8 mouse cellular contexts compared by ENCODE assay signal in the genomic region with DNA sequence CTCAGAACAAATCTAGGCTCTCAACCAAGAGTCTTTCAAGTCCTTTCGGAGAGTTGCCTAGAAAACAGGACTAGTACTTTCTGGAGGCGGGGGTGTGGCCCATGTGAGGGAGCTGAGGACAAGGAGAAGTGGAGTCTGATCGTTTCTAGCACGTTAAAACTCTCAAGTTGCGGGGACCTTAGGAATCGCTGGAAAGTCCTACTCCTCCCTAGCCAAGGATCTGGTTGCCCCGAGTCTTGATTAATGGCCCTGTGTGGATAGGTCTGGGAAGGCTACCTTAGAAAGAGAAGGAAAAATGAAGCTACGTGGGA. TPM values are rescaled to one million over a fixed set of nuclear protein-coding genes. Genes with fewer than 3 reads are reported as not detected.
DNase-seq lines count a peak whose midpoint lies in the region; ATAC-seq and TF ChIP-seq lines count a peak whose summit lies in the region.

No protein-coding gene starts in this region.

- H3K4me2 ChIP-seq in hindbrain, embryonic 12.5 days (replicated peaks) = no peak overlapping the region
- H3K4me2 ChIP-seq in hindbrain, embryonic 11.5 days (replicated peaks; ENCODE audit: low read depth, low read length) = no peak overlapping the region
- H3K4me2 ChIP-seq in intestine, postnatal 0 days (replicated peaks; ENCODE audit: low read depth) = peak overlapping the region; percentile 82
- peak overlapping the region; percentile 87 for H3K4me2 ChIP-seq in lung, postnatal 0 days (replicated peaks; ENCODE audit: low read depth, low read length)

- no peak for DNase-seq in hindbrain, embryonic 11.5 days (ENCODE audit: low spot score)
- no peak for DNase-seq in embryonic facial prominence, embryonic 10.5 days (ENCODE audit: low spot score)
- DNase-seq in lung, postnatal 0 days (ENCODE audit: low spot score) = peak; percentile 90
- DNase-seq in cerebellum, adult 2 months = no peak
- DNase-seq in frontal cortex, postnatal 10 days (ENCODE audit: low spot score in 2 of 2) = no peak
- no peak for DNase-seq in embryo, embryonic 10.5 days (ENCODE audit: low spot score)

- H3K4me3 ChIP-seq in hindbrain, embryonic 12.5 days = peak overlapping the region; percentile 29; the same call in 1 of the 2 replicates
- H3K4me3 ChIP-seq in hindbrain, embryonic 11.5 days (ENCODE audit: low read depth, low read length) = no peak overlapping the region
- H3K4me3 ChIP-seq in embryonic facial prominence, embryonic 10.5 days = peak overlapping the region; percentile 60; the same call in 1 of the 2 replicates
- H3K4me3 ChIP-seq in intestine, postnatal 0 days (ENCODE audit: low read depth, low read length) = peak overlapping the region; percentile 58
- H3K4me3 ChIP-seq in lung, postnatal 0 days (ENCODE audit: low read depth, low read length) = peak overlapping the region; percentile 51
- no peak overlapping the region for H3K4me3 ChIP-seq in cerebellum, adult 2 months (replicated peaks; ENCODE audit: insufficient read depth, low read depth, low read length)

- H3K36me3 ChIP-seq in hindbrain, embryonic 12.5 days = no peaks in the 10 kb centered on the region
- H3K36me3 ChIP-seq in hindbrain, embryonic 11.5 days (ENCODE audit: control insufficient read depth, insufficient read depth, low read length) = no peaks in the 10 kb centered on the region
- no peaks in the 10 kb centered on the region for H3K36me3 ChIP-seq in embryonic facial prominence, embryonic 10.5 days (replicated peaks)
- H3K36me3 ChIP-seq in intestine, postnatal 0 days (ENCODE audit: control insufficient read depth, insufficient read depth) = no peaks in the 10 kb centered on the region
- H3K36me3 ChIP-seq in lung, postnatal 0 days (ENCODE audit: insufficient read depth, low read length) = no peaks in the 10 kb centered on the region

- H3K9ac ChIP-seq in hindbrain, embryonic 12.5 days = no peak overlapping the region
- H3K9ac ChIP-seq in hindbrain, embryonic 11.5 days (ENCODE audit: low read depth, low read length) = no peak overlapping the region
- H3K9ac ChIP-seq in intestine, postnatal 0 days (ENCODE audit: low read depth, low read length) = no peak overlapping the region
- peak overlapping the region; percentile 19; the same call in 1 of the 2 replicates for H3K9ac ChIP-seq in lung, postnatal 0 days (replicated peaks; ENCODE audit: low read depth)

- peaks cover 45% of the 10 kb centered on the region for H3K4me1 ChIP-seq in hindbrain, embryonic 12.5 days
- H3K4me1 ChIP-seq in hindbrain, embryonic 11.5 days (replicated peaks; ENCODE audit: control insufficient read depth, insufficient read depth, low read length) = peaks cover 21% of the 10 kb centered on the region
- H3K4me1 ChIP-seq in embryonic facial prominence, embryonic 10.5 days = peaks cover 65% of the 10 kb centered on the region
- H3K4me1 ChIP-seq in intestine, postnatal 0 days (replicated peaks; ENCODE audit: control insufficient read depth, insufficient read depth, low read length) = peaks cover 8% of the 10 kb centered on the region; the same call in 1 of the 2 replicates
- H3K4me1 ChIP-seq in lung, postnatal 0 days (ENCODE audit: insufficient read depth, low read depth, low read length) = peaks cover 14% of the 10 kb centered on the region
- H3K4me1 ChIP-seq in cerebellum, adult 2 months (ENCODE audit: control insufficient read depth, insufficient read depth, low read length) = peaks cover 9% of the 10 kb centered on the region

- TF ChIP-seq EP300 in lung, postnatal 0 days (IDR thresholded peaks at IDR 0.05) = no peak

- no peak for ATAC-seq in hindbrain, embryonic 12.5 days (ENCODE audit: low FRiP score)
- ATAC-seq in hindbrain, embryonic 11.5 days (ENCODE audit: low FRiP score) = no peak
- no peak for ATAC-seq in intestine, postnatal 0 days
- no peak for ATAC-seq in lung, postnatal 0 days

- no peaks in the 10 kb centered on the region for H3K9me3 ChIP-seq in hindbrain, embryonic 12.5 days (replicated peaks)
- no peaks in the 10 kb centered on the region for H3K9me3 ChIP-seq in hindbrain, embryonic 11.5 days (ENCODE audit: control insufficient read depth, low read length)
- 0 out of 2 replicates have a peak, but pooled peaks cover 2% of the 10 kb centered on the region for H3K9me3 ChIP-seq in embryonic facial prominence, embryonic 10.5 days
- no peaks in the 10 kb centered on the region for H3K9me3 ChIP-seq in intestine, postnatal 0 days (ENCODE audit: control insufficient read depth)
- no peaks in the 10 kb centered on the region for H3K9me3 ChIP-seq in lung, postnatal 0 days (ENCODE audit: low read length)

- no peak for TF ChIP-seq CTCF in intestine, postnatal 0 days (IDR thresholded peaks at IDR 0.05; ENCODE audit: low read depth)
- no peak for TF ChIP-seq CTCF in lung, postnatal 0 days (IDR thresholded peaks at IDR 0.05)
- no peak for TF ChIP-seq CTCF in cerebellum, adult 2 months (IDR thresholded peaks at IDR 0.05; ENCODE audit: borderline replicate concordance, insufficient read depth, low read depth, low read length)

- H3K27ac ChIP-seq in hindbrain, embryonic 12.5 days = no peak overlapping the region
- H3K27ac ChIP-seq in hindbrain, embryonic 11.5 days (ENCODE audit: low read depth, low read length) = no peak overlapping the region
- H3K27ac ChIP-seq in embryonic facial prominence, embryonic 10.5 days (replicated peaks) = no peak overlapping the region
- peak overlapping the region; percentile 61 for H3K27ac ChIP-seq in intestine, postnatal 0 days (ENCODE audit: low read depth, low read length)
- peak overlapping the region; percentile 93 for H3K27ac ChIP-seq in lung, postnatal 0 days (ENCODE audit: low read length)
- no peak overlapping the region for H3K27ac ChIP-seq in cerebellum, adult 2 months (ENCODE audit: insufficient read depth, low read length)

- TF ChIP-seq POLR2A in cerebellum, adult 2 months (IDR thresholded peaks at IDR 0.05; ENCODE audit: borderline replicate concordance, insufficient read depth, low read length) = no peak

- peaks cover 97% of the 10 kb centered on the region for H3K27me3 ChIP-seq in hindbrain, embryonic 12.5 days
- H3K27me3 ChIP-seq in hindbrain, embryonic 11.5 days (ENCODE audit: control insufficient read depth, insufficient read depth, low read length) = peaks cover 97% of the 10 kb centered on the region
- H3K27me3 ChIP-seq in embryonic facial prominence, embryonic 10.5 days (replicated peaks; ENCODE audit: low read depth, poor library complexity, severe bottlenecking) = peaks cover 99% of the 10 kb centered on the region
- peaks cover 72% of the 10 kb centered on the region for H3K27me3 ChIP-seq in intestine, postnatal 0 days (replicated peaks; ENCODE audit: control insufficient read depth, insufficient read depth, low read length)
- peaks cover 5% of the 10 kb centered on the region for H3K27me3 ChIP-seq in lung, postnatal 0 days (replicated peaks; ENCODE audit: insufficient read depth, low read length)
- H3K27me3 ChIP-seq in cerebellum, adult 2 months (ENCODE audit: control insufficient read depth, insufficient read depth, low read length) = peaks cover 8% of the 10 kb centered on the region; the same call in 1 of the 2 replicates

- 3% methylated on average over 8 of the region's 8 CpGs for WGBS in hindbrain, embryonic 12.5 days
- 5% methylated on average over 8 of the region's 8 CpGs for WGBS in hindbrain, embryonic 11.5 days
- 5% methylated on average over 8 of the region's 8 CpGs for WGBS in embryonic facial prominence, embryonic 10.5 days
- 4% methylated on average over 8 of the region's 8 CpGs for WGBS in intestine, postnatal 0 days
- WGBS in lung, postnatal 0 days = 0% methylated on average over 8 of the region's 8 CpGs
- WGBS in cerebellum, adult 2 months = 6% methylated on average over 8 of the region's 8 CpGs

RNA-seq across cellular contexts. Expression of a gene that starts 6.0 kb away (rescaled TPM):
- polyA plus RNA-seq in hindbrain, embryonic 12.5 days (2016; fragmentation: Nextera tagmentation; extraction: Ambion mirVana) = 8.7 and 8.9 TPM in 2 replicates
- 2.4 and 3.9 TPM in 2 replicates for polyA plus RNA-seq in hindbrain, embryonic 11.5 days (2014; fragmentation: Nextera tagmentation; extraction: Ambion mirVana)
- 7.1 and 8.8 TPM in 2 replicates for polyA plus RNA-seq in embryonic facial prominence, embryonic 10.5 days (2016; fragmentation: Nextera tagmentation; extraction: Ambion mirVana)
- polyA plus RNA-seq in intestine, postnatal 0 days (2015; fragmentation: Nextera tagmentation; extraction: Ambion mirVana) = 40.7 and 43.7 TPM in 2 replicates
- polyA plus RNA-seq in lung, postnatal 0 days (2015; fragmentation: Nextera tagmentation; extraction: Ambion mirVana) = 99.9 and 103 TPM in 2 replicates
- 26.9 and 28.2 TPM in 2 replicates for polyA plus RNA-seq in cerebellum, adult 2 months (2012; rRNA removed)

RNA-seq across cellular contexts. Expression of a gene that starts 24.3 kb away (rescaled TPM):
- polyA plus RNA-seq in hindbrain, embryonic 12.5 days (2016; fragmentation: Nextera tagmentation; extraction: Ambion mirVana) = 72.4 and 76.2 TPM in 2 replicates
- 51.5 and 56.7 TPM in 2 replicates for polyA plus RNA-seq in hindbrain, embryonic 11.5 days (2014; fragmentation: Nextera tagmentation; extraction: Ambion mirVana)
- 73.2 and 80.3 TPM in 2 replicates for polyA plus RNA-seq in embryonic facial prominence, embryonic 10.5 days (2016; fragmentation: Nextera tagmentation; extraction: Ambion mirVana)
- polyA plus RNA-seq in intestine, postnatal 0 days (2015; fragmentation: Nextera tagmentation; extraction: Ambion mirVana) = 26.9 and 29.1 TPM in 2 replicates
- 31.1 and 31.2 TPM in 2 replicates for polyA plus RNA-seq in lung, postnatal 0 days (2015; fragmentation: Nextera tagmentation; extraction: Ambion mirVana)
- polyA plus RNA-seq in cerebellum, adult 2 months (2012; rRNA removed) = 41.6 and 43.7 TPM in 2 replicates

RNA-seq across cellular contexts. Expression of a gene that starts 25.7 kb away (rescaled TPM):
- 0.43 and 0.59 TPM in 2 replicates for polyA plus RNA-seq in hindbrain, embryonic 12.5 days (2016; fragmentation: Nextera tagmentation; extraction: Ambion mirVana)
- 0.33 and 0.57 TPM in 2 replicates for polyA plus RNA-seq in hindbrain, embryonic 11.5 days (2014; fragmentation: Nextera tagmentation; extraction: Ambion mirVana)
- not detected in 2 replicates for polyA plus RNA-seq in embryonic facial prominence, embryonic 10.5 days (2016; fragmentation: Nextera tagmentation; extraction: Ambion mirVana)
- 0.61 and 0.72 TPM in 2 replicates for polyA plus RNA-seq in intestine, postnatal 0 days (2015; fragmentation: Nextera tagmentation; extraction: Ambion mirVana)
- polyA plus RNA-seq in lung, postnatal 0 days (2015; fragmentation: Nextera tagmentation; extraction: Ambion mirVana) = not detected in 2 replicates
- 0.38 TPM in 1 of 2 replicates, not detected in the other for polyA plus RNA-seq in cerebellum, adult 2 months (2012; rRNA removed)

Comparison
In these comparisons a context has a peak if more than half of its experiments do, and no peak if none do; other contexts are left out.
1. H3K4me3 ChIP-seq: peak in hindbrain, embryonic 12.5 days (single experiment), embryonic facial prominence, embryonic 10.5 days (single experiment), intestine, postnatal 0 days (single experiment) and lung, postnatal 0 days (single experiment); none in hindbrain, embryonic 11.5 days (single experiment) and cerebellum, adult 2 months (single experiment).
2. H3K27ac ChIP-seq: peak in intestine, postnatal 0 days (single experiment) and lung, postnatal 0 days (single experiment); none in hindbrain, embryonic 12.5 days (single experiment), hindbrain, embryonic 11.5 days (single experiment), embryonic facial prominence, embryonic 10.5 days (single experiment) and cerebellum, adult 2 months (single experiment).
3. H3K4me2 ChIP-seq: peak in intestine, postnatal 0 days (single experiment) and lung, postnatal 0 days (single experiment); none in hindbrain, embryonic 12.5 days (single experiment) and hindbrain, embryonic 11.5 days (single experiment).